Mouse (Mus musculus): ENCODE results near the gene Pdpk1. TPM values are rescaled to one million over a fixed set of nuclear protein-coding genes. Genes with fewer than 3 reads are reported as not detected.

Gene Pdpk1
- polyA plus RNA-seq, 1 experiment from 2014 or later: 36.0 TPM

GRCm38 (mm10) chr17:24170729-24171128 is 20.0 kb upstream of the Pdpk1 start:
- Histone ChIP-seq H3K4me2 (replicated peaks) (no peak overlapping the region), H3K27ac (no peak overlapping the region), H3K36me3 (0 out of 2 replicates have a peak, but pooled peaks cover 2% of the 10 kb centered on the region), H3K4me3 (replicated peaks) (no peak overlapping the region), H3K4me1 (replicated peaks) (peaks cover 11% of the 10 kb centered on the region), H3K27me3 (replicated peaks) (no peaks in the 10 kb centered on the region), H3K9me3 (no peaks in the 10 kb centered on the region), H3K9ac (no peak overlapping the region)
- 81% methylated on average over 5 of the region's 5 CpGs for WGBS
- ATAC-seq: no peak

- Histone ChIP-seq H3K9me3 (no peaks in the 10 kb centered on the region), H3K4me1 (replicated peaks) (peaks cover 13% of the 10 kb centered on the region), H3K27me3 (replicated peaks) (no peaks in the 10 kb centered on the region), H3K4me2 (replicated peaks) (peak overlapping the region; percentile 87), H3K27ac (peak overlapping the region; percentile 97), H3K36me3 (peaks cover 6% of the 10 kb centered on the region; the same call in 1 of the 2 replicates), H3K4me3 (replicated peaks) (peak overlapping the region; percentile 86), H3K9ac (peak overlapping the region; percentile 89)
- 53% methylated on average over 3 of the region's 3 CpGs for WGBS
- ATAC-seq: no peak
Measured at GRCm38 (mm10) chr17:24170125-24170524, 19.4 kb upstream of the Pdpk1 start.

- Histone ChIP-seq H3K27me3 (replicated peaks) (no peaks in the 10 kb centered on the region), H3K4me3 (replicated peaks) (peak within 1 kb of the TSS; percentile 86), H3K4me2 (replicated peaks) (peak within 1 kb of the TSS; percentile 87), H3K9me3 (no peaks in the 10 kb centered on the region), H3K36me3 (peaks cover 7% of the 10 kb centered on the region; the same call in 1 of the 2 replicates), H3K4me1 (replicated peaks) (peaks cover 18% of the 10 kb centered on the region), H3K27ac (peak within 1 kb of the TSS; percentile 97), H3K9ac (peak within 1 kb of the TSS; percentile 89)
- ATAC-seq: peak; percentile 92
- under 1% methylated on average over 58 of the region's 58 CpGs for WGBS
Measured at GRCm38 (mm10) chr17:24169317-24170065, 18.8 kb upstream of the Pdpk1 start, which contains the start of gene Atp6v0c. TSS of gene Atp6v0c (minus strand) at chr17:24169702.

GRCm38 (mm10) chr17:24168590-24169277 is 18.0 kb upstream of the Pdpk1 start:
- WGBS: under 1% methylated on average over 40 of the region's 41 CpGs
- ATAC-seq: peak; percentile 55

GRCm38 (mm10) chr17:24167891-24168505 is 17.3 kb upstream of the Pdpk1 start:
- H3K9ac ChIP-seq: peak overlapping the region; percentile 89
- H3K9me3 ChIP-seq: no peaks in the 10 kb centered on the region
- peaks cover 7% of the 10 kb centered on the region; the same call in 1 of the 2 replicates for H3K36me3 ChIP-seq
- H3K27me3 ChIP-seq (replicated peaks): no peaks in the 10 kb centered on the region
- peak overlapping the region; percentile 97; the same call in 1 of the 2 replicates for H3K27ac ChIP-seq
- ATAC-seq: no peak
- H3K4me3 ChIP-seq (replicated peaks): peak overlapping the region; percentile 86
- WGBS: 48% methylated on average over 7 of the region's 7 CpGs
- peaks cover 18% of the 10 kb centered on the region for H3K4me1 ChIP-seq (replicated peaks)
- H3K4me2 ChIP-seq (replicated peaks): peak overlapping the region; percentile 87

More at GRCm38 (mm10) chr17:24168590-24169277, 18.0 kb upstream of the Pdpk1 start:
- Histone ChIP-seq H3K4me1 (replicated peaks) (peaks cover 18% of the 10 kb centered on the region), H3K4me3 (replicated peaks) (peak overlapping the region; percentile 86), H3K9ac (peak overlapping the region; percentile 89), H3K9me3 (no peaks in the 10 kb centered on the region), H3K27me3 (replicated peaks) (no peaks in the 10 kb centered on the region), H3K4me2 (replicated peaks) (peak overlapping the region; percentile 87), H3K27ac (peak overlapping the region; percentile 97), H3K36me3 (peaks cover 7% of the 10 kb centered on the region; the same call in 1 of the 2 replicates)

GRCm38 (mm10) chr17:24167120-24167519 is 16.4 kb upstream of the Pdpk1 start:
- peak overlapping the region; percentile 87; the same call in 1 of the 2 replicates for H3K4me2 ChIP-seq (replicated peaks)
- peaks cover 24% of the 10 kb centered on the region for H3K4me1 ChIP-seq (replicated peaks)
- no peaks in the 10 kb centered on the region for H3K27me3 ChIP-seq (replicated peaks)
- 80% methylated on average over 6 of the region's 6 CpGs for WGBS
- no peaks in the 10 kb centered on the region for H3K9me3 ChIP-seq
- no peak overlapping the region for H3K9ac ChIP-seq
- H3K36me3 ChIP-seq: peaks cover 7% of the 10 kb centered on the region; the same call in 1 of the 2 replicates
- no peak overlapping the region; the same call in 1 of the 2 replicates for H3K4me3 ChIP-seq (replicated peaks)
- no peak overlapping the region for H3K27ac ChIP-seq
- ATAC-seq: no peak

GRCm38 (mm10) chr17:24164566-24165259 is 14.0 kb upstream of the Pdpk1 start:
- Histone ChIP-seq H3K27me3 (replicated peaks) (no peaks in the 10 kb centered on the region), H3K36me3 (peaks cover 7% of the 10 kb centered on the region; the same call in 1 of the 2 replicates), H3K9ac (no peak overlapping the region), H3K9me3 (no peaks in the 10 kb centered on the region), H3K4me2 (replicated peaks) (no peak overlapping the region), H3K4me3 (replicated peaks) (no peak overlapping the region), H3K27ac (0 out of 2 replicates have a peak overlapping the region, but pooled peaks have one; percentile 25), H3K4me1 (replicated peaks) (peaks cover 27% of the 10 kb centered on the region)
- 79% methylated on average over 11 of the region's 11 CpGs for WGBS
- ATAC-seq: no peak

- H3K9ac ChIP-seq: peak within 1 kb of the TSS; percentile 68
- under 1% methylated on average over 47 of the region's 47 CpGs for WGBS
- H3K4me2 ChIP-seq (replicated peaks): peak within 1 kb of the TSS; percentile 95
- H3K27me3 ChIP-seq (replicated peaks): no peaks in the 10 kb centered on the region
- H3K36me3 ChIP-seq: peaks cover 7% of the 10 kb centered on the region; the same call in 1 of the 2 replicates
- peak; percentile 87 for ATAC-seq
- no peaks in the 10 kb centered on the region for H3K9me3 ChIP-seq
- H3K4me3 ChIP-seq (replicated peaks): peak within 1 kb of the TSS; percentile 61
- peak within 1 kb of the TSS; percentile 75 for H3K27ac ChIP-seq
- H3K4me1 ChIP-seq (replicated peaks): peaks cover 27% of the 10 kb centered on the region
Measured at GRCm38 (mm10) chr17:24163176-24163962, 12.6 kb upstream of the Pdpk1 start, which contains the start of gene Amdhd2. TSS of gene Amdhd2 (minus strand) at chr17:24163766.

- H3K4me3 ChIP-seq (replicated peaks): peak overlapping the region; percentile 61
- no peaks in the 10 kb centered on the region for H3K9me3 ChIP-seq
- H3K4me1 ChIP-seq (replicated peaks): peaks cover 21% of the 10 kb centered on the region
- peaks cover 10% of the 10 kb centered on the region; the same call in 1 of the 2 replicates for H3K36me3 ChIP-seq
- H3K9ac ChIP-seq: peak overlapping the region; percentile 68
- peak overlapping the region; percentile 95 for H3K4me2 ChIP-seq (replicated peaks)
- ATAC-seq: peak; percentile 40
- peak overlapping the region; percentile 75 for H3K27ac ChIP-seq
- WGBS: 15% methylated on average over 17 of the region's 17 CpGs
- H3K27me3 ChIP-seq (replicated peaks): no peaks in the 10 kb centered on the region
Measured at GRCm38 (mm10) chr17:24162584-24163175, 12.0 kb upstream of the Pdpk1 start.

- Histone ChIP-seq H3K27ac (no peak overlapping the region), H3K9me3 (no peaks in the 10 kb centered on the region), H3K9ac (no peak overlapping the region), H3K27me3 (replicated peaks) (no peaks in the 10 kb centered on the region), H3K36me3 (peaks cover 9% of the 10 kb centered on the region; the same call in 1 of the 2 replicates), H3K4me2 (replicated peaks) (no peak overlapping the region), H3K4me1 (replicated peaks) (peaks cover 16% of the 10 kb centered on the region), H3K4me3 (replicated peaks) (no peak overlapping the region)
- ATAC-seq: no peak
- WGBS: 83% methylated on average over 5 of the region's 5 CpGs
Measured at GRCm38 (mm10) chr17:24161466-24161865, 10.7 kb upstream of the Pdpk1 start.
